In the genomic region with DNA sequence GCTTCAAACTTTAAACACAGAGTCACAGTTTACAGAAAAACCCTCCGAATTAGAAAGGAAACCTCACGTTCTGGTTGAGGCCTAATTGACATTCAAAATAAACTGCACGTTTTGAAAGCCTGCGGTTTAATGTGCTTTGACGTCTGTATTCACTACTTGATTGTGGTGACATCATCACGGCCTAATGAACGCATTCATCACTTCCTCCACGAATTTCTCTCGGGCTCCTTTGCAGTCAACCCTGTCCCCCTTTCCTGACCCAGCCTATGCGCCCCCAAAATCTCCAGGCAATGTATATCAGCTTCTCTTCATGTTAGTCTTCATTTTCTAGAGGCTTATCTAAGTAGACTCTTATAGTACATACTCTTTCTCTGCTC, we compare ENCODE assay signal across 18 mouse cellular contexts.
A peak's percentile ranks its signal among the peaks of the same experiment; 100 is the strongest.
DNase-seq lines count a peak whose midpoint lies in the region; ATAC-seq and TF ChIP-seq lines count a peak whose summit lies in the region.
"Had no signal": no experiment of that assay in that cellular context is flagged by ENCODE, and none has a peak within 500 bp of the region (broad histone marks: within the 10 kb centered on the region; RNA-seq: fewer than 3 reads in every experiment).

No protein-coding gene starts in this region.

- no peaks in the 10 kb centered on the region for H3K4me1 ChIP-seq in forebrain, postnatal 0 days (ENCODE audit: insufficient read depth)
- H3K4me1 ChIP-seq in midbrain, embryonic 12.5 days = peaks cover 15% of the 10 kb centered on the region; the same call in 1 of the 2 replicates

- H3K9me3 ChIP-seq in forebrain, postnatal 0 days (ENCODE audit: low read length) = no peaks in the 10 kb centered on the region
- H3K9me3 ChIP-seq in midbrain, embryonic 12.5 days = no peaks in the 10 kb centered on the region

- WGBS in forebrain, postnatal 0 days = 21% methylated on average over 10 of the region's 10 CpGs
- 52% methylated on average over 10 of the region's 10 CpGs for WGBS in midbrain, embryonic 12.5 days

- DNase-seq in embryo, embryonic 11 days = peak; percentile 12
- no peak for DNase-seq in embryo, embryonic 9.5 days (ENCODE audit: extremely low spot score)
- DNase-seq in forebrain, postnatal 0 days = peak; percentile 18
- peak; percentile 25 for DNase-seq in retina, embryonic 14.5 days (ENCODE audit: low spot score)
- no peak for DNase-seq in layer of hippocampus, postnatal 25 days (ENCODE audit: extremely low spot score in 1 of 2, low spot score in 1 of 2)
- no peak for DNase-seq in adrenal gland, adult 2 months
- no peak for DNase-seq in left cerebral cortex, postnatal 4 days
- DNase-seq: adrenal gland, postnatal 36 days; cerebellum, postnatal 14 days; heart, adult 11 months; heart, postnatal 10 days; lung, embryonic 14.5 days; right cerebral cortex, postnatal 4 days; thymus, adult 2 months had no signal

- no peak overlapping the region for H3K4me3 ChIP-seq in forebrain, postnatal 0 days (ENCODE audit: low read depth, low read length)
- no peak overlapping the region for H3K4me3 ChIP-seq in midbrain, embryonic 12.5 days
- H3K4me3 ChIP-seq: myocyte had no signal

- intact Hi-C loops in left cerebral cortex, postnatal 4 days (cut with DNase I) = no loop called here

- H3K9ac ChIP-seq in forebrain, postnatal 0 days = no peak overlapping the region
- H3K9ac ChIP-seq in midbrain, embryonic 12.5 days (replicated peaks) = no peak overlapping the region
- H3K9ac ChIP-seq: lung, embryonic 14.5 days had no signal

- no peaks in the 10 kb centered on the region for H3K27me3 ChIP-seq in forebrain, postnatal 0 days (ENCODE audit: insufficient read depth, low read length)
- no peaks in the 10 kb centered on the region for H3K27me3 ChIP-seq in midbrain, embryonic 12.5 days

- H3K27ac ChIP-seq in forebrain, postnatal 0 days (ENCODE audit: low read depth, low read length) = 0 out of 2 replicates have a peak overlapping the region, but pooled peaks have one; percentile 9
- H3K27ac ChIP-seq in midbrain, embryonic 12.5 days (replicated peaks) = no peak overlapping the region; the same call in 1 of the 2 replicates

- no peak for ATAC-seq in forebrain, postnatal 0 days
- ATAC-seq in midbrain, embryonic 12.5 days (ENCODE audit: low FRiP score, low read depth) = peak; percentile 27; the same call in 1 of the 2 replicates
- ATAC-seq: intestine, embryonic 16.5 days had no signal

- H3K36me3 ChIP-seq in forebrain, postnatal 0 days (ENCODE audit: insufficient read depth) = no peaks in the 10 kb centered on the region
- H3K36me3 ChIP-seq in midbrain, embryonic 12.5 days = no peaks in the 10 kb centered on the region

- TF ChIP-seq CTCF in forebrain, postnatal 0 days (IDR thresholded peaks at IDR 0.05; ENCODE audit: low read depth) = no peak

- H3K4me2 ChIP-seq in forebrain, postnatal 0 days (ENCODE audit: low read depth) = no peak overlapping the region
- no peak overlapping the region for H3K4me2 ChIP-seq in midbrain, embryonic 12.5 days (replicated peaks)
- H3K4me2 ChIP-seq: liver, embryonic 11.5 days; lung, embryonic 14.5 days had no signal

Comparison
In these comparisons a context has a peak if more than half of its experiments do, and no peak if none do; other contexts are left out.
1. DNase-seq: peak in embryo, embryonic 11 days (single experiment), forebrain, postnatal 0 days (single experiment) and retina, embryonic 14.5 days (single experiment); none in embryo, embryonic 9.5 days (single experiment), layer of hippocampus, postnatal 25 days (0 of 2), adrenal gland, adult 2 months (single experiment) and left cerebral cortex, postnatal 4 days (single experiment).